Mouse (Mus musculus) CH12.LX (cell line): ENCODE measurements at regions not wholly inside any gene's neighbourhood (a gene's known extent, or its start where the extent isn't known, plus 50 kb on each side); places are given as distances from the start of the nearest gene placed in this dataset.
A peak's percentile ranks its signal among the peaks of the same experiment; 100 is the strongest.

Experiments
- DNase-seq: peaks from one replicate; pipeline ENCODE4 v3.0.0-alpha.2; 2013; ENCODE audit errors: extremely low read depth
- H3K27ac ChIP-seq: 2 replicates; pipeline ENCODE4 v1.5.1; 2012; ENCODE audit warnings: low read depth, mild to moderate bottlenecking, control low read depth, moderate library complexity; ENCODE audit not compliant: insufficient read depth
- H3K27me3 ChIP-seq: replicated peaks from 2 replicates; pipeline ENCODE3; 2012; ENCODE audit warnings: inconsistent platforms
- H3K36me3 ChIP-seq, 2 experiments: replicated peaks in 1 of 2; 2 replicates each; pipeline versions ENCODE3 to v1.6.1; 2012; ENCODE audit warnings: inconsistent platforms in 1 of 2, low read length in 1 of 2, mild to moderate bottlenecking in 1 of 2, mixed read lengths in 1 of 2, moderate library complexity in 1 of 2; ENCODE audit not compliant: control insufficient read depth in 1 of 2, insufficient read depth in 1 of 2
- H3K4me1 ChIP-seq, 2 experiments: 2 replicates each; pipeline ENCODE4 v1.6.1; 2012; ENCODE audit warnings: inconsistent platforms in 1 of 2, moderate library complexity in 1 of 2; ENCODE audit not compliant: insufficient read depth in 2 of 2, control insufficient read depth in 1 of 2
- H3K4me2 ChIP-seq: 2 replicates; pipeline ENCODE4 v1.6.1; 2012; ENCODE audit warnings: low read depth, mild to moderate bottlenecking, control low read depth; ENCODE audit not compliant: poor library complexity, insufficient read depth, severe bottlenecking
- H3K4me3 ChIP-seq, 3 experiments: fragments of 150-350 bp in 1 of 3; sonication (generic) in 1 of 3; replicated peaks in 1 of 3; 2 replicates each; pipeline versions ENCODE3 to v1.5.1; 2011 to 2012; ENCODE audit warnings: low read depth in 2 of 3, low read length in 2 of 3, mild to moderate bottlenecking in 2 of 3, moderate library complexity in 2 of 3, control low read depth in 1 of 3, improper control_type of control experiment in 1 of 3, inconsistent platforms in 1 of 3, mixed read lengths in 1 of 3; ENCODE audit not compliant: poor library complexity in 1 of 3
- H3K79me2 ChIP-seq: replicated peaks from 2 replicates; pipeline ENCODE4 v1.6.1; 2012; ENCODE audit warnings: mild to moderate bottlenecking, moderate library complexity; ENCODE audit not compliant: control insufficient read depth, poor library complexity, insufficient read depth, severe bottlenecking; ENCODE audit errors: extremely low read depth
- H3K9ac ChIP-seq: 2 replicates; pipeline ENCODE4 v1.6.1; 2012; ENCODE audit warnings: low read depth, mild to moderate bottlenecking, control low read depth, moderate library complexity; ENCODE audit not compliant: insufficient read depth
- H3K9me3 ChIP-seq: replicated peaks from 2 replicates; pipeline ENCODE3; 2012; ENCODE audit warnings: low read length, inconsistent platforms, mixed read lengths
- BHLHE40 ChIP-seq: IDR thresholded peaks from 2 replicates; pipeline ENCODE4 v1.6.1; 2011; ENCODE audit warnings: mild to moderate bottlenecking, low read depth, low read length, improper control_type of control experiment
- CHD2 ChIP-seq: IDR thresholded peaks from 2 replicates; pipeline ENCODE4 v1.6.1; 2011; ENCODE audit warnings: low read length, improper control_type of control experiment
- CTCF ChIP-seq, 2 experiments: IDR thresholded peaks in 1 of 2; conservative IDR thresholded peaks in 1 of 2; 2 replicates each; pipeline ENCODE4 v1.5.1; 2011 to 2012; ENCODE audit warnings: low read depth in 2 of 2, low read length in 2 of 2, improper control_type of control experiment in 1 of 2, inconsistent platforms in 1 of 2, mild to moderate bottlenecking in 1 of 2, moderate library complexity in 1 of 2
- E2F4 ChIP-seq: IDR thresholded peaks from 2 replicates; pipeline ENCODE4 v1.6.1; 2011; ENCODE audit warnings: low read depth, low read length, improper control_type of control experiment; ENCODE audit not compliant: insufficient replicate concordance
- ELF1 ChIP-seq: IDR thresholded peaks from 2 replicates; pipeline ENCODE4 v1.6.1; 2014; ENCODE audit warnings: low read depth, mild to moderate bottlenecking, inconsistent platforms, low read length, improper control_type of control experiment
- EP300 ChIP-seq: IDR thresholded peaks from 2 replicates; pipeline ENCODE4 v1.6.1; 2011; ENCODE audit warnings: low read length, improper control_type of control experiment
- HCFC1 ChIP-seq: IDR thresholded peaks from 2 replicates; pipeline ENCODE4 v1.6.1; 2012; ENCODE audit warnings: low read depth, mild to moderate bottlenecking, inconsistent platforms, low read length, improper control_type of control experiment
- JUN ChIP-seq: IDR thresholded peaks from 2 replicates; pipeline ENCODE4 v1.6.1; 2011; ENCODE audit warnings: low read depth, mild to moderate bottlenecking, low read length, improper control_type of control experiment, moderate library complexity; ENCODE audit not compliant: insufficient read depth
- MAFK ChIP-seq: IDR thresholded peaks from 2 replicates; pipeline ENCODE4 v1.6.1; 2011; ENCODE audit warnings: low read length, improper control_type of control experiment; ENCODE audit not compliant: insufficient replicate concordance
- MAZ ChIP-seq: IDR thresholded peaks from 2 replicates; pipeline ENCODE4 v1.6.1; 2012; ENCODE audit warnings: low read depth, mild to moderate bottlenecking, inconsistent platforms, low read length, improper control_type of control experiment, moderate library complexity
- MYC ChIP-seq: IDR thresholded peaks from 2 replicates; pipeline ENCODE4 v1.6.1; 2011; ENCODE audit warnings: low read depth, mild to moderate bottlenecking, improper control_type of control experiment, low read length
- PAX5 ChIP-seq: IDR thresholded peaks from 2 replicates; pipeline ENCODE4 v1.6.1; 2012; ENCODE audit warnings: low read length, inconsistent platforms, mixed read lengths
- POLR2A ChIP-seq: IDR thresholded peaks from 2 replicates; pipeline ENCODE4 v1.6.1; 2011; ENCODE audit warnings: low read depth, mild to moderate bottlenecking, improper control_type of control experiment, low read length
- RAD21 ChIP-seq: IDR thresholded peaks from 2 replicates; pipeline ENCODE4 v1.6.1; 2011; ENCODE audit warnings: low read depth, mild to moderate bottlenecking, low read length, improper control_type of control experiment, moderate library complexity
- SMC3 ChIP-seq: IDR thresholded peaks from 2 replicates; pipeline ENCODE4 v1.6.1; 2011; ENCODE audit warnings: low read depth, low read length, improper control_type of control experiment
- TCF12 ChIP-seq: IDR thresholded peaks from 2 replicates; pipeline ENCODE4 v1.6.1; 2014; ENCODE audit warnings: low read depth, mild to moderate bottlenecking, inconsistent platforms, low read length, improper control_type of control experiment
- UBTF ChIP-seq: IDR thresholded peaks from 2 replicates; pipeline ENCODE4 v1.6.1; 2012; ENCODE audit warnings: low read depth, mild to moderate bottlenecking, inconsistent platforms, low read length, improper control_type of control experiment, moderate library complexity
- USF1 ChIP-seq: IDR thresholded peaks from 2 replicates; pipeline ENCODE4 v1.6.1; 2014; ENCODE audit warnings: low read depth, mild to moderate bottlenecking, inconsistent platforms, low read length, improper control_type of control experiment
- USF2 ChIP-seq: conservative IDR thresholded peaks from 2 replicates; pipeline ENCODE4 v1.6.1; 2011; ENCODE audit warnings: low read depth, low read length, improper control_type of control experiment
- ZNF384 ChIP-seq: IDR thresholded peaks from 2 replicates; pipeline ENCODE4 v1.6.1; 2012; ENCODE audit warnings: low read depth, low read length, improper control_type of control experiment, inconsistent platforms
- dilution Hi-C: fragments of 300-500 bp; cut with MboI; formaldehyde crosslinking; loops from 2 replicates; pipeline ENCODE4 v1.14.3; 2020; ENCODE audit warnings: low sequenced_read_pairs; ENCODE audit not compliant: extremely low pct_unique_long_range_greater_than_20kb, extremely low pct_ligation_motif_present
- in situ Hi-C: fragments of 300-500 bp; cut with MboI; formaldehyde crosslinking; loops from 3 replicates; pipeline ENCODE4 v1.14.3; 2019; ENCODE audit warnings: low sequenced_read_pairs, low pct_ligation_motif_present, low pct_unique_long_range_greater_than_20kb, mixed read lengths

GRCm38 (mm10) chr7:136427164-136427563 is 467.2 kb upstream of the Mgmt start:
- peaks cover 80% of the 10 kb centered on the region for H3K27me3 ChIP-seq
- H3K9me3 ChIP-seq, result no peaks in the 10 kb centered on the region
- no peaks in the 10 kb centered on the region for H3K79me2 ChIP-seq
- dilution Hi-C loops (no loop called here), in situ Hi-C loops (no loop called here)
- no peak overlapping the region for H3K4me3 ChIP-seq
- H3K27ac ChIP-seq, result no peak overlapping the region
- TF ChIP-seq CTCF (conservative IDR thresholded peaks at IDR 0.05 in 1 of 2, IDR thresholded peaks at IDR 0.05 in 1 of 2; ENCODE audit: low read depth in 2 of 2, low read length in 2 of 2) (peak; percentile 43 to 51; a peak in 3 of 4 replicates), HCFC1 (no peak), MYC (no peak), EP300 (no peak), SMC3 (peak; percentile 29; the same call in 1 of the 2 replicates), RAD21 (no peak), USF1 (no peak), TCF12 (no peak)
- H3K4me1 ChIP-seq, result no peaks in the 10 kb centered on the region
- peak; percentile 17 for DNase-seq
- no peak overlapping the region for H3K4me2 ChIP-seq
- no peaks in the 10 kb centered on the region for H3K36me3 ChIP-seq
- no peak overlapping the region for H3K9ac ChIP-seq

- no peaks in the 10 kb centered on the region for H3K4me1 ChIP-seq
- no peaks in the 10 kb centered on the region for H3K9me3 ChIP-seq
- H3K27ac ChIP-seq, result no peak overlapping the region
- H3K4me2 ChIP-seq, result no peak overlapping the region
- H3K36me3 ChIP-seq, result no peaks in the 10 kb centered on the region
- no peak overlapping the region for H3K9ac ChIP-seq
- no peak for DNase-seq
- peaks cover 93% of the 10 kb centered on the region for H3K27me3 ChIP-seq
- in situ Hi-C loops (no loop called here), dilution Hi-C loops (no loop called here)
- no peak for TF ChIP-seq PAX5
- no peak for TF ChIP-seq MAFK
- TF ChIP-seq USF2, result no peak
- no peak for TF ChIP-seq TCF12
- no peak for TF ChIP-seq ZNF384
- TF ChIP-seq E2F4, result no peak
- no peak for TF ChIP-seq CHD2
- no peak for TF ChIP-seq UBTF
- TF ChIP-seq POLR2A, result no peak
- no peak for TF ChIP-seq BHLHE40
- no peak for TF ChIP-seq MAZ
- no peak for TF ChIP-seq USF1
- no peak for TF ChIP-seq JUN
- TF ChIP-seq ELF1, result no peak
- H3K79me2 ChIP-seq, result no peaks in the 10 kb centered on the region
- H3K4me3 ChIP-seq, result no peak overlapping the region
Measured at GRCm38 (mm10) chr7:136430085-136431011, 464.1 kb upstream of the Mgmt start.
